Mouse (Mus musculus) c-Kit-negative CD71-positive TER-119-positive erythroid progenitor cells, embryonic 14.5 days (primary cell): Measurements from ENCODE around the gene Vcam1.

ENCODE experiments used
- DNase-seq: peaks from one replicate; pipeline ENCODE4 v3.0.0-alpha.2; 2013; ENCODE audit warnings: low read depth, low spot score

The Vcam1 gene

GRCm38 (mm10) chr3:116091706-116092105, 37.8 kb downstream of the Vcam1 start:
- no peak for DNase-seq

- no peak for DNase-seq
Observed at GRCm38 (mm10) chr3:116085962-116086361, 43.5 kb downstream of the Vcam1 start.

GRCm38 (mm10) chr3:116080939-116081676, 48.4 kb downstream of the Vcam1 start:
- no peak for DNase-seq

GRCm38 (mm10) chr3:116080166-116080788, 49.2 kb downstream of the Vcam1 start:
- no peak for DNase-seq

GRCm38 (mm10) chr3:116078490-116078889, 51.0 kb downstream of the Vcam1 start:
- no peak for DNase-seq

- DNase-seq, result no peak
Observed at GRCm38 (mm10) chr3:116076739-116077138, 52.7 kb downstream of the Vcam1 start.

GRCm38 (mm10) chr3:116072584-116072983, 56.9 kb downstream of the Vcam1 start:
- DNase-seq, result no peak

GRCm38 (mm10) chr3:116062141-116062540, 67.3 kb downstream of the Vcam1 start:
- no peak for DNase-seq

GRCm38 (mm10) chr3:116060320-116060719, 69.2 kb downstream of the Vcam1 start:
- DNase-seq, result no peak
